In the genomic region with DNA sequence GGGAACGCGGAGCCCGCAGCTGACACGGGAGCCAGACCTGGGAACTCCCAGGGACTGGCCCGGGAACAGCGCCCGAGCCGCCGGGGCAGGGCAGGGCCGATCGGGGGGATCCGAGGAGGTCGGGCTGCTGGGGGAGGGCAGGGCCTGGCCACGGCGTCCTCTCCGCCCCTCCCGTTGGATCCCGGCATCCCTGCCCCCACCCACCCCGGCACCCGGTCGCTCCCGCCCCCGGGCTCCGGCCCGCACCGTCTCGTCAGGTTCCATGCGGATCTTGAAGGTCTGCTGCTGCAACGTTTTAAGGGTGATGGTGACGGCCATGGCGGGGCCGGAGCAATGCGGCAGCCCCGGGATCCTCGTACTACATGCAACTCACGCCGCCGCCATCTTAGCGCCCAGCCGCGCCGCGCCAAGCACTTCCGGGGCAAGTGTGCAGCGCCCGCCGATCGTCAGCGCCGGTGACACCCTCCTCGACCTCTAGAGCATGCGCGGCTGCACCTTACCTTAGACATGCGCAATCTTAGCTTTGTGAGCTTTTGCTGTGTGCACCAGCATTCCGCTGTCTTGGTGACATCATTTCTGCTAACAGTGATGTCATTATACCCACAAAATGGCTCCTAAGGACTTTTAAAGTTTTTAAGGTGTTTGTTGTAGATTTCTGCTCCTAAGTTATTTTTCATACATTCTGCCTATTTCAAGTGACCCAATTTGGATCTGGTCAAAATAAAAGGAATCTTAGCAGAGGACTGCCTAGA, we compare ENCODE assay signal across 8 mouse cellular contexts. TPM values are rescaled to one million over a fixed set of nuclear protein-coding genes. Genes with fewer than 3 reads are reported as not detected.
A peak's percentile ranks its signal among the peaks of the same experiment; 100 is the strongest.
DNase-seq lines count a peak whose midpoint lies in the region; ATAC-seq and TF ChIP-seq lines count a peak whose summit lies in the region.

Gene Rad23a (minus strand): TSS at position 418 of the 752 bp plus-strand sequence.

- TF ChIP-seq EP300 in lung, postnatal 0 days (IDR thresholded peaks at IDR 0.05), result no peak

- peaks cover 83% of the 10 kb centered on the region for H3K36me3 ChIP-seq in hindbrain, embryonic 10.5 days
- peaks cover 37% of the 10 kb centered on the region for H3K36me3 ChIP-seq in lung, postnatal 0 days (ENCODE audit: insufficient read depth, low read length)

- under 1% methylated on average over 55 of the region's 55 CpGs for WGBS in hindbrain, embryonic 10.5 days
- under 1% methylated on average over 51 of the region's 55 CpGs for whole genome bisulfite sequencing in lung, postnatal 0 days

- no peaks in the 10 kb centered on the region for H3K27me3 ChIP-seq in hindbrain, embryonic 10.5 days (ENCODE audit: insufficient read depth, poor library complexity, severe bottlenecking)
- H3K27me3 ChIP-seq in lung, postnatal 0 days (replicated peaks; ENCODE audit: insufficient read depth, low read length), result no peaks in the 10 kb centered on the region

- no peak for TF ChIP-seq CTCF in lung, postnatal 0 days (IDR thresholded peaks at IDR 0.05)

- H3K4me1 ChIP-seq in hindbrain, embryonic 10.5 days (replicated peaks), result peaks cover 59% of the 10 kb centered on the region
- H3K4me1 ChIP-seq in lung, postnatal 0 days (ENCODE audit: insufficient read depth, low read depth, low read length), result peaks cover 7% of the 10 kb centered on the region; the same call in 1 of the 2 replicates

- peak; percentile 93 for ATAC-seq in frontal cortex, adult (ENCODE audit: low TSS enrichment)
- ATAC-seq in lung, postnatal 0 days, result peak; percentile 97

- DNase-seq in MN1 (ENCODE audit: low spot score), result peak; percentile 98
- DNase-seq in cerebellum, adult 9-10 months, result peak; percentile 91
- peak; percentile 94 for DNase-seq in hindbrain, embryonic 10.5 days (ENCODE audit: low spot score)
- peak; percentile 94 for DNase-seq in layer of hippocampus, adult 9-11 months
- DNase-seq in lung, postnatal 0 days (ENCODE audit: low spot score), result peak; percentile 98
- DNase-seq in ovary, postnatal 14 days (ENCODE audit: low spot score), result peak; percentile 82
- peak; percentile 92 for DNase-seq in thymus, postnatal 14 days

- peak within 1 kb of the TSS; percentile 96 for H3K4me2 ChIP-seq in lung, postnatal 0 days (replicated peaks; ENCODE audit: low read depth, low read length)

- peak within 1 kb of the TSS; percentile 97 for H3K27ac ChIP-seq in hindbrain, embryonic 10.5 days
- peak within 1 kb of the TSS; percentile 81 for H3K27ac ChIP-seq in lung, postnatal 0 days (ENCODE audit: low read length)

- no peaks in the 10 kb centered on the region for H3K9me3 ChIP-seq in hindbrain, embryonic 10.5 days
- H3K9me3 ChIP-seq in lung, postnatal 0 days (ENCODE audit: low read length), result no peaks in the 10 kb centered on the region

- peak within 1 kb of the TSS; percentile 97 for H3K4me3 ChIP-seq in hindbrain, embryonic 10.5 days
- H3K4me3 ChIP-seq in lung, postnatal 0 days (ENCODE audit: low read depth, low read length), result peak within 1 kb of the TSS; percentile 93

- H3K9ac ChIP-seq in lung, postnatal 0 days (replicated peaks; ENCODE audit: low read depth), result peak within 1 kb of the TSS; percentile 87

RNA-seq across cellular contexts. Expression of gene Rad23a, which starts in this region (rescaled TPM):
- polyA plus RNA-seq in hindbrain, embryonic 10.5 days (2016; fragmentation: Nextera tagmentation; extraction: Ambion mirVana), result 115 TPM in 2 replicates
- polyA plus RNA-seq in lung, postnatal 0 days (2015; fragmentation: Nextera tagmentation; extraction: Ambion mirVana), result 77.9 and 85.7 TPM in 2 replicates

Comparison
In these comparisons a context has a peak if more than half of its experiments do, and no peak if none do; other contexts are left out.
1. Peak in every context shown above with its lines: DNase-seq, ATAC-seq, H3K4me3 ChIP-seq and H3K27ac ChIP-seq.